Mouse (Mus musculus): ENCODE results near the gene Creld1.

Gene Creld1

GRCm38 (mm10) chr6:113513944-113514343 is 30.8 kb downstream of the Creld1 start:
- no peak for DNase-seq

GRCm38 (mm10) chr6:113514600-113514999 is 31.5 kb downstream of the Creld1 start:
- no peak for DNase-seq

- no peak for DNase-seq
These were observed 34.5 kb downstream of the Creld1 start for GRCm38 (mm10) chr6:113517434-113518080.

- no peak for DNase-seq
These were observed 39.2 kb downstream of the Creld1 start for GRCm38 (mm10) chr6:113522310-113522709.

GRCm38 (mm10) chr6:113523420-113523819 is 40.3 kb downstream of the Creld1 start:
- no peak for DNase-seq

DNA sequence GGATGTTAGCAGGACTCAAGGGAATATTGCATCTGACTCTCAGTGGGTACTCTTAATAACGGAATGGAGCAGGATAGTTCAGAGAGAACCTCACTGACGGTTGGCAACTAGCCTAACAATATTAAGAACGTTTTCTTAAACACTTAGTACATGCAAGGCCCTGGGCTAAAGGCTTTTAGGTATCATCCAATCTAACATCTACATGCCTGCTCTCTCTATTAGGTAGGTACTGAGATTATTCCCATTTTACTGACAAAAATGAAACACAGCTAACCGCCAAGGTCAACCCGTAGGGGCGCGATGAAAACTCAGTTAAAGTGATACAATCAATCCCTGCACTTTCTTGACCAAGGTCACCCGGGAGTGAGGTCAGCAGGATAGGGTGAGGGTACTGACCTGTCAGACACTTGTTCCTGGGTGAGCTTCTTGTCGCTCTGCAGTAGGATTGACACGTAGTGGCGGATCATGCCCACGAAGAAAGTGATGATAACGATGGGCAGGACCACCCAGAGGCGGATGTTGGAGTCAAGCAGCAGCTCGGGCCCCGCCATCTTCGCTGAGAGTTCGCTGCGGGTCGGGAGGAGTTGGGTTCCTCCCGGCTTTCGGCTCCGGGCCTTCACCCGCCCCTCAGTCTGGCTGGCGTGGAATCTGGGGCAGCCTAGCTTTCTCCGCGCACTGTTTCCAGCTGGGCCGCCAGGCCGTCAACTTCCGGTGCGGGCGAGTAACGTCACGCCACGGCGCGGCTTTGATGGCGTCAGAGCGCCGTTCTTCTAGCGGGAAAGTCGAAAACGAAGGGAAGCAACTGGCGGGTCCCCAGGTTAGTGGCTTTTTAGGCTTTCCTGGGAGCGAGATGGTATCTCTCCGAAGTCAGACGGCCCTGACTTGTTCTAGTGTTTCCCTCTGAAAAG is 48.1 kb downstream of the Creld1 start, which contains the start of the genes Emc3 and Fancd2:
Gene Emc3 (minus strand): TSS at position 721 of the 908 bp plus-strand sequence.
Gene Fancd2 (plus strand): TSS at position 751 of the 908 bp plus-strand sequence.
- peak; percentile 87 to 96 for DNase-seq

GRCm38 (mm10) chr6:113531840-113532404 is 48.8 kb downstream of the Creld1 start:
- no peak for DNase-seq

DNA sequence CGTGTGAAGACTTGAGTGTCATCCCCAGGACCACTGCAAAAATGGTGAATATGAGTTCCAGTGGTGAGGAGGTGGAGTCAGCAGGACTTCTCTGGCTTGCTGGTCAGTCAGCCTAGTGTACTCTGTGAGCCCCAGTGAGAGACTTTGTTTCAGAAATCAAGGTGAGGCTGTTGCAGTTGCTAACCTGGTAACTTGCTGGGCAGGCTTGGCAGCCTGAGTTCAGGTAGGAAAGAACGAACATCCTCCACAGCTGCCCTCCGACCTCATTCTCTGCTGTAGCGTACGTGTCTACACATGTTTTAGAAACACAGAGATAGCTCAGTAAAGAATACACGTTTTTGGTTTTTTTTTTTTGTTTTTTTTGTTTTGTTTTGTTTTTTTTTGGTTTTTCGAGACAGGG is 51.8 kb downstream of the Creld1 start:
- DNase-seq = no peak

DNA sequence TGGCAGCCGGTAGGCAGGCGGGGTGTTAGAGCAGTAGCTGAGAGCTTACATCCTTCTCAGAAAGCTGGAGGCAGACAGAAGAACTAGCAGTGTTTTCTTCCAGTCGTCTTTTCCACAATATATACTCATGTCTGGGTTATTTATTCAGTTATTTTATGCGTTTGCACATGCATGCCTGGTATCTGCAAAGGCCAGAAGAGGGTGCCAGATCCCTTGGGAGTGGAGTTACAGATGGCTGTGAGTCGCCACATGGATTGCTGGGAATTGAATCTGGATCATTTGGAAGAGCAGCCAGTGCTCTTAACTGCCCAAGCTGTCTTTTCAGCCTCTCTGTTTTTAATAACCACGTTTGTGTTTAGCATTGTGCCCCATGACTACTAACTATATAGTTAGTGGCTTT is 58.5 kb downstream of the Creld1 start:
- no peak for DNase-seq

Measured in cerebellum, adult 18-20 months (tissue).